Comparison of ENCODE assay signal across 7 mouse cellular contexts in genomic region chr4:135797931-135798330, GRCm38 (mm10). TPM values are rescaled to one million over a fixed set of nuclear protein-coding genes. Genes with fewer than 3 reads are reported as not detected.
DNase-seq lines count a peak whose midpoint lies in the region; ATAC-seq lines count a peak whose summit lies in the region.

No protein-coding gene starts in this region.

- H3K27me3 ChIP-seq in lung, embryonic 16.5 days (ENCODE audit: control insufficient read depth, insufficient read depth, low read depth, low read length): no peaks in the 10 kb centered on the region

- WGBS in lung, embryonic 16.5 days: 11% methylated on average over 11 of the region's 11 CpGs

- H3K27ac ChIP-seq in lung, embryonic 16.5 days (ENCODE audit: low read length): peak overlapping the region; percentile 61

- H3K4me1 ChIP-seq in lung, embryonic 16.5 days (replicated peaks; ENCODE audit: control insufficient read depth, insufficient read depth, low read length): peaks cover 25% of the 10 kb centered on the region

- peak overlapping the region; percentile 49 for H3K4me2 ChIP-seq in lung, embryonic 16.5 days (ENCODE audit: low read depth, low read length)

- no peaks in the 10 kb centered on the region for H3K9me3 ChIP-seq in lung, embryonic 16.5 days (ENCODE audit: control insufficient read depth, low read length)

- peak; percentile 58 for DNase-seq in left cerebral cortex, postnatal 4 days
- DNase-seq in left cerebral cortex, adult 18-20 months (ENCODE audit: low spot score in 2 of 2): no peak
- DNase-seq in brain, adult 2 months (ENCODE audit: low read depth, low spot score): peak; percentile 10
- peak; percentile 65 for DNase-seq in gastrocnemius, postnatal 14 days

- peak overlapping the region; percentile 36 for H3K4me3 ChIP-seq in lung, embryonic 16.5 days (ENCODE audit: low read length)

- peak overlapping the region; percentile 39 for H3K9ac ChIP-seq in lung, embryonic 16.5 days (ENCODE audit: low read length)

- intact Hi-C loops in left cerebral cortex, postnatal 4 days (cut with DNase I): no loop called here
- intact Hi-C loops in gastrocnemius, postnatal 14 days (cut with DNase I; ENCODE audit: low total_unique reads): no loop called here

- no peaks in the 10 kb centered on the region for H3K36me3 ChIP-seq in lung, embryonic 16.5 days (ENCODE audit: control insufficient read depth, insufficient read depth, low read length)

- ATAC-seq in lung, embryonic 16.5 days (ENCODE audit: low read depth): peak; percentile 86
- no peak for ATAC-seq in erythroid progenitor cell, adult 5-6 weeks (replicated peaks; ENCODE audit: low FRiP score, poor library complexity, severe bottlenecking)
- ATAC-seq in activated CD4-positive, CD25-positive, alpha-beta regulatory T cell, adult 4 months: no peak

RNA-seq across cellular contexts. Expression of gene Myom3, which starts 38.4 kb away (rescaled TPM):
- total RNA-seq in left cerebral cortex, postnatal 4 days (2021): under 1 TPM; 0.81 to 0.86 TPM
- total RNA-seq in left cerebral cortex, adult 18-20 months (2021): 1 to 10 TPM in 1 of 2 experiments, under 1 TPM in 1; 0.77 to 1.7 TPM
- 10 to 100 TPM; 36.6 to 76.7 TPM for total RNA-seq in gastrocnemius, postnatal 14 days (2021)
- 1.0 and 1.2 TPM in 2 replicates for polyA plus RNA-seq in lung, embryonic 16.5 days (2015; fragmentation: Nextera tagmentation; extraction: Ambion mirVana)
- not detected in 2 replicates for total RNA-seq in erythroid progenitor cell, adult 5-6 weeks (2015; ENCODE audit: low replicate concordance)
- not detected in 2 replicates for total RNA-seq in erythroid progenitor cell, adult 5-6 weeks (2017; ENCODE audit: low replicate concordance)
- polyA plus RNA-seq in activated CD4-positive, CD25-positive, alpha-beta regulatory T cell, adult 4 months (2017; shearing (Covaris generic)): not detected

RNA-seq across cellular contexts. Expression of gene Srsf10, which starts 57.6 kb away (rescaled TPM):
- 100 to 1,000 TPM; 103 to 120 TPM for total RNA-seq in left cerebral cortex, postnatal 4 days (2021)
- total RNA-seq in left cerebral cortex, adult 18-20 months (2021): 10 to 100 TPM; 72.3 to 76.1 TPM
- 10 to 100 TPM; 30.9 to 33.0 TPM for total RNA-seq in gastrocnemius, postnatal 14 days (2021)
- polyA plus RNA-seq in lung, embryonic 16.5 days (2015; fragmentation: Nextera tagmentation; extraction: Ambion mirVana): 245 and 264 TPM in 2 replicates
- 410 and 552 TPM in 2 replicates for total RNA-seq in erythroid progenitor cell, adult 5-6 weeks (2015; ENCODE audit: low replicate concordance)
- 431 and 814 TPM in 2 replicates for total RNA-seq in erythroid progenitor cell, adult 5-6 weeks (2017; ENCODE audit: low replicate concordance)
- polyA plus RNA-seq in activated CD4-positive, CD25-positive, alpha-beta regulatory T cell, adult 4 months (2017; shearing (Covaris generic)): 100 to 1,000 TPM; 172 to 181 TPM

Comparison
In these comparisons a context has a peak if more than half of its experiments do, and no peak if none do; other contexts are left out.
1. DNase-seq: peak in left cerebral cortex, postnatal 4 days (single experiment), brain, adult 2 months (single experiment) and gastrocnemius, postnatal 14 days (single experiment); none in left cerebral cortex, adult 18-20 months (0 of 2).
2. RNA of gene Myom3, which starts 38.4 kb away (total RNA-seq): 36.6 to 76.7 TPM in gastrocnemius, postnatal 14 days; 0.77 to 1.7 TPM in left cerebral cortex, adult 18-20 months, 0.81 to 0.86 TPM in left cerebral cortex, postnatal 4 days and not detected in erythroid progenitor cell, adult 5-6 weeks; every median in the first group is over 10 times any median in the second.